Mouse (Mus musculus) C2C12 (cell line): Measurements from ENCODE around the gene Ryr3.

ENCODE experiments used
- CTCF ChIP-seq: IDR thresholded peaks from one replicate; pipeline ENCODE4 v1.5.1; 2011; ENCODE audit not compliant: control insufficient read depth, insufficient read depth, insufficient read length
- FOSL1 ChIP-seq: IDR thresholded peaks from one replicate; pipeline ENCODE4 v1.8.0; 2011; ENCODE audit warnings: mild to moderate bottlenecking, low read length; ENCODE audit not compliant: poor library complexity, insufficient read depth, severe bottlenecking
- MAX ChIP-seq: IDR thresholded peaks from one replicate; pipeline ENCODE4 v1.6.1; 2011; ENCODE audit warnings: mild to moderate bottlenecking, control low read depth
- MYOD1 ChIP-seq: IDR thresholded peaks from one replicate; pipeline ENCODE4 v1.6.1; 2011; ENCODE audit warnings: low read depth; ENCODE audit not compliant: control insufficient read depth, insufficient read length
- MYOG ChIP-seq: IDR thresholded peaks from one replicate; pipeline ENCODE4 v1.6.1; 2011; ENCODE audit not compliant: control insufficient read depth, insufficient read length; ENCODE audit errors: extremely low read depth
- USF1 ChIP-seq: IDR thresholded peaks from one replicate; pipeline ENCODE4 v1.6.1; 2011; ENCODE audit warnings: low read depth, mild to moderate bottlenecking, control low read depth, moderate library complexity

GRCm38 (mm10) chr2:112597064-112597463, 619.8 kb downstream of the Ryr3 start:
- TF ChIP-seq CTCF (no peak), MAX (no peak), MYOG (no peak), FOSL1 (no peak), MYOD1 (no peak), USF1 (no peak)
